Mouse (Mus musculus) cerebral cortex, adult 2 months (tissue): ENCODE measurements around the gene Phka1.

Source experiments
- WGBS: fragments of 180-500 bp; shearing (Covaris S2); methylation state at CpG from one replicate; pipeline ENCODE4 v1.1.7; 2018; 5-methylcytosine and 5-hydroxymethylcytosine counted together

Phka1 gene

GRCm38 (mm10) chrX:102643823-102644572, at the start of gene Phka1:
Gene Phka1, minus strand, starts transcription at chrX:102644246.
- 6% methylated on average over 59 of the region's 60 CpGs for WGBS

GRCm38 (mm10) chrX:102689252-102689651, 45.2 kb upstream of the Phka1 start:
- 23% methylated on average over 4 of the region's 4 CpGs for WGBS

- WGBS = 85% methylated on average over 4 of the region's 5 CpGs
Observed at GRCm38 (mm10) chrX:102686872-102687271, 42.8 kb upstream of the Phka1 start, which contains the start of gene Gm3880. Gene Gm3880, minus strand, starts transcription at chrX:102686972.

- whole genome bisulfite sequencing = 52% methylated on average over 3 of the region's 3 CpGs
Observed at GRCm38 (mm10) chrX:102684706-102685105, 40.7 kb upstream of the Phka1 start.

GRCm38 (mm10) chrX:102666641-102667040, 22.6 kb upstream of the Phka1 start:
- 72% methylated on average over 2 of the region's 2 CpGs for WGBS

GRCm38 (mm10) chrX:102660712-102661111, 16.7 kb upstream of the Phka1 start:
- 24% methylated on average over 3 of the region's 3 CpGs for WGBS

- WGBS = 97% methylated on average over 1 of the region's 1 CpGs
Observed at GRCm38 (mm10) chrX:102645691-102646090, 1.6 kb upstream of the Phka1 start.

- WGBS = 45% methylated on average over 6 of the region's 6 CpGs
Observed at GRCm38 (mm10) chrX:102645146-102645545, 1.1 kb upstream of the Phka1 start.

GRCm38 (mm10) chrX:102644573-102644951, 516 bp upstream of the Phka1 start:
- 7% methylated on average over 8 of the region's 8 CpGs for WGBS

- WGBS = 64% methylated on average over 2 of the region's 2 CpGs
Observed at GRCm38 (mm10) chrX:102601269-102601668, 42.8 kb downstream of the Phka1 start.

- 52% methylated on average over 1 of the region's 1 CpGs for WGBS
Observed at GRCm38 (mm10) chrX:102588560-102588959, 55.5 kb downstream of the Phka1 start.

- WGBS = 44% methylated on average over 1 of the region's 1 CpGs
Observed at GRCm38 (mm10) chrX:102571186-102571585, 72.9 kb downstream of the Phka1 start.

- 92% methylated on average over 7 of the region's 7 CpGs for WGBS
Observed at GRCm38 (mm10) chrX:102556906-102557305, 87.1 kb downstream of the Phka1 start.

- WGBS = 66% methylated on average over 4 of the region's 4 CpGs
Observed at GRCm38 (mm10) chrX:102509205-102509604, 134.8 kb downstream of the Phka1 start.

GRCm38 (mm10) chrX:102504644-102505481, 139.2 kb downstream of the Phka1 start, which contains the start of gene Hdac8:
Gene Hdac8, minus strand, starts transcription at chrX:102505359.
- 2% methylated on average over 27 of the region's 27 CpGs for whole genome bisulfite sequencing

GRCm38 (mm10) chrX:102504179-102504578, 139.9 kb downstream of the Phka1 start:
- WGBS = 8% methylated on average over 10 of the region's 10 CpGs

GRCm38 (mm10) chrX:102493992-102494730, 149.9 kb downstream of the Phka1 start:
- 55% methylated on average over 6 of the region's 6 CpGs for WGBS

GRCm38 (mm10) chrX:102485575-102485974, 158.5 kb downstream of the Phka1 start:
- 57% methylated on average over 7 of the region's 7 CpGs for WGBS

- WGBS = 64% methylated on average over 4 of the region's 4 CpGs
Observed at GRCm38 (mm10) chrX:102479665-102480064, 164.4 kb downstream of the Phka1 start.

GRCm38 (mm10) chrX:102478965-102479364, 165.1 kb downstream of the Phka1 start:
- WGBS = 24% methylated on average over 4 of the region's 4 CpGs

- WGBS = 89% methylated on average over 3 of the region's 3 CpGs
Observed at GRCm38 (mm10) chrX:102478481-102478880, 165.6 kb downstream of the Phka1 start.

- WGBS = 35% methylated on average over 3 of the region's 3 CpGs
Observed at GRCm38 (mm10) chrX:102476784-102477183, 167.3 kb downstream of the Phka1 start.
